Mouse (Mus musculus): ENCODE measurements around the gene Ptprg. TPM values are rescaled to one million over a fixed set of nuclear protein-coding genes. Genes with fewer than 3 reads are reported as not detected.

Gene Ptprg
- polyA plus RNA-seq, 1 experiment from 2014 or later: 15.8 TPM

DNA sequence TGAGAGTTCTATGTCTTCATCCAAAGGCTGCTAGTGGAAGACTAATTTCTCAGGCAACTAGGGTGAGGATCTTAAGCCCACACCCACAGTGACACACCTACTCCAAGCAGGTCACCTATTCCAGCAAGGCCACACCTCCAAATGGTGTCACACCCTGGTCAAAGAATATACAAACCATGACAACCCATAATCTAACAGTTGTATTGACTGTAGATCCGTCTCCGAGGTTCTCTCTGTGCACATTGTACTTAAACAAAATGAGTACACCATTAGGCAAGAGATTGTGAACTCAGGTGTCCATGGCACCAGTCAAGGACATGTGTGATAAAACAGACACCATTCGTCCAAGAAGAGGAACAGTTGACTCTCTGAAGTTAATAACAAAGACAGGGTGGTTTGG lies 596.2 kb downstream of the Ptprg start:
- Histone ChIP-seq H3K4me1 (ENCODE audit: control insufficient read depth in 2 of 2, insufficient read depth in 2 of 2, low read length in 2 of 2) (peaks cover 0 to under 1% of the 10 kb centered on the region in 2 experiments; a peak in 1 of 4 replicates), H3K27ac (replicated peaks in 1 of 2; ENCODE audit: control insufficient read depth in 1 of 2, insufficient read depth in 1 of 2, low read depth in 2 of 2, low read length in 2 of 2) (no peak overlapping the region), H3K36me3 (ENCODE audit: control insufficient read depth, insufficient read depth, low read length) (0 out of 2 replicates have a peak, but pooled peaks cover under 1% of the 10 kb centered on the region), H3K9me3 (ENCODE audit: control insufficient read depth, low read length) (no peaks in the 10 kb centered on the region), H3K4me2 (ENCODE audit: low read length) (no peak overlapping the region), H3K27me3 (ENCODE audit: control insufficient read depth, insufficient read depth, low read length) (no peaks in the 10 kb centered on the region), H3K4me3 (ENCODE audit: control insufficient read depth in 1 of 2, insufficient read depth in 1 of 2, low read depth in 1 of 2, low read length in 2 of 2) (no peak overlapping the region), H3K9ac (ENCODE audit: low read length) (no peak overlapping the region)
- WGBS: 84% methylated on average over 3 of the region's 3 CpGs
- no peak for ATAC-seq (ENCODE audit: insufficient number of reproducible peaks, insufficient read depth, low FRiP score, low read depth)

- Histone ChIP-seq H3K36me3 (ENCODE audit: control insufficient read depth, insufficient read depth, low read length) (0 out of 2 replicates have a peak, but pooled peaks cover 3% of the 10 kb centered on the region), H3K4me1 (ENCODE audit: control insufficient read depth in 2 of 2, insufficient read depth in 2 of 2, low read length in 2 of 2) (peaks cover 0 to 3% of the 10 kb centered on the region in 2 experiments; a peak in 1 of 4 replicates), H3K4me3 (ENCODE audit: control insufficient read depth in 1 of 2, insufficient read depth in 1 of 2, low read depth in 1 of 2, low read length in 2 of 2) (no peak overlapping the region), H3K4me2 (ENCODE audit: low read length) (no peak overlapping the region), H3K9me3 (ENCODE audit: control insufficient read depth, low read length) (no peaks in the 10 kb centered on the region), H3K9ac (ENCODE audit: low read length) (no peak overlapping the region), H3K27ac (replicated peaks in 1 of 2; ENCODE audit: control insufficient read depth in 1 of 2, insufficient read depth in 1 of 2, low read depth in 2 of 2, low read length in 2 of 2) (no peak overlapping the region), H3K27me3 (ENCODE audit: control insufficient read depth, insufficient read depth, low read length) (no peaks in the 10 kb centered on the region)
- 31% methylated on average over 3 of the region's 3 CpGs for WGBS
- no peak for ATAC-seq (ENCODE audit: insufficient number of reproducible peaks, insufficient read depth, low FRiP score, low read depth)
Observed at GRCm38 (mm10) chr14:12151927-12152326, 598.6 kb downstream of the Ptprg start.

DNA sequence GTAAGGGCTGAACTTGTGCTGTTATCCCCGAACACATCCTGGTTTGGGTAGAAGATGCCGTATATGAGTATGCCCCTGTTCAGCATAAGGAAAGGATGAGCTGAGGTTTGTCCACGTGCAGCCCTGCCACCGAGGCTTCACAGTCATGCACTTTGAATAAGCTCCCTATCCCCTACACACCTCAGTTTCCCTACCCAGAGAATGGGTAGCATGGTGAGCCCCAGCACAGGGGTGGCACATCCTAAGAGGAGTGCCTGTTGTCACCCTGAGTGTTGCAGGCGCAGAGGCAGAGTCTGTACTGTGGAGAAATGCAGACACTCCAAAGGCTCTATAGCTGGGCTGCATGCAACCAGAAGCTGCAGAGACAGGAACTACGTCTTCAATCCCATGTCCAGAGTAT lies 599.4 kb downstream of the Ptprg start:
- ATAC-seq (ENCODE audit: insufficient number of reproducible peaks, insufficient read depth, low FRiP score, low read depth): no peak
- Histone ChIP-seq H3K4me1 (ENCODE audit: control insufficient read depth in 2 of 2, insufficient read depth in 2 of 2, low read length in 2 of 2) (peaks cover 2 to 5% of the 10 kb centered on the region in 2 experiments; a peak in 1 of 4 replicates), H3K36me3 (ENCODE audit: control insufficient read depth, insufficient read depth, low read length) (0 out of 2 replicates have a peak, but pooled peaks cover 3% of the 10 kb centered on the region), H3K4me2 (ENCODE audit: low read length) (no peak overlapping the region), H3K9me3 (ENCODE audit: control insufficient read depth, low read length) (no peaks in the 10 kb centered on the region), H3K9ac (ENCODE audit: low read length) (no peak overlapping the region), H3K27me3 (ENCODE audit: control insufficient read depth, insufficient read depth, low read length) (no peaks in the 10 kb centered on the region), H3K4me3 (ENCODE audit: control insufficient read depth in 1 of 2, insufficient read depth in 1 of 2, low read depth in 1 of 2, low read length in 2 of 2) (no peak overlapping the region), H3K27ac (replicated peaks in 1 of 2; ENCODE audit: control insufficient read depth in 1 of 2, insufficient read depth in 1 of 2, low read depth in 2 of 2, low read length in 2 of 2) (no peak overlapping the region)
- 91% methylated on average over 6 of the region's 6 CpGs for WGBS

- H3K27me3 ChIP-seq (ENCODE audit: control insufficient read depth, insufficient read depth, low read length): no peaks in the 10 kb centered on the region
- WGBS: 82% methylated on average over 13 of the region's 13 CpGs
- H3K36me3 ChIP-seq (ENCODE audit: control insufficient read depth, insufficient read depth, low read length): 0 out of 2 replicates have a peak, but pooled peaks cover 3% of the 10 kb centered on the region
- no peak overlapping the region for H3K27ac ChIP-seq (replicated peaks in 1 of 2; ENCODE audit: control insufficient read depth in 1 of 2, insufficient read depth in 1 of 2, low read depth in 2 of 2, low read length in 2 of 2)
- peaks cover 2 to 5% of the 10 kb centered on the region in 2 experiments; a peak in 1 of 4 replicates for H3K4me1 ChIP-seq (ENCODE audit: control insufficient read depth in 2 of 2, insufficient read depth in 2 of 2, low read length in 2 of 2)
- no peak overlapping the region for H3K4me3 ChIP-seq (ENCODE audit: control insufficient read depth in 1 of 2, insufficient read depth in 1 of 2, low read depth in 1 of 2, low read length in 2 of 2)
- H3K9ac ChIP-seq (ENCODE audit: low read length): no peak overlapping the region
- no peaks in the 10 kb centered on the region for H3K9me3 ChIP-seq (ENCODE audit: control insufficient read depth, low read length)
- ATAC-seq (ENCODE audit: insufficient number of reproducible peaks, insufficient read depth, low FRiP score, low read depth): no peak
- no peak overlapping the region for H3K4me2 ChIP-seq (ENCODE audit: low read length)
Observed at GRCm38 (mm10) chr14:12153599-12153998, 600.3 kb downstream of the Ptprg start.

- Histone ChIP-seq H3K4me2 (ENCODE audit: low read length) (no peak overlapping the region), H3K36me3 (ENCODE audit: control insufficient read depth, insufficient read depth, low read length) (no peaks in the 10 kb centered on the region), H3K9ac (ENCODE audit: low read length) (no peak overlapping the region), H3K9me3 (ENCODE audit: control insufficient read depth, low read length) (no peaks in the 10 kb centered on the region), H3K4me3 (ENCODE audit: control insufficient read depth in 1 of 2, insufficient read depth in 1 of 2, low read depth in 1 of 2, low read length in 2 of 2) (no peak overlapping the region), H3K27me3 (ENCODE audit: control insufficient read depth, insufficient read depth, low read length) (no peaks in the 10 kb centered on the region), H3K27ac (replicated peaks in 1 of 2; ENCODE audit: control insufficient read depth in 1 of 2, insufficient read depth in 1 of 2, low read depth in 2 of 2, low read length in 2 of 2) (no peak overlapping the region), H3K4me1 (ENCODE audit: control insufficient read depth in 2 of 2, insufficient read depth in 2 of 2, low read length in 2 of 2) (peaks cover 2% of the 10 kb centered on the region in 2 experiments; a peak in 1 of 4 replicates)
- WGBS: 81% methylated on average over 14 of the region's 14 CpGs
- ATAC-seq (ENCODE audit: insufficient number of reproducible peaks, insufficient read depth, low FRiP score, low read depth): no peak
Observed at GRCm38 (mm10) chr14:12161738-12162310, 608.5 kb downstream of the Ptprg start.

GRCm38 (mm10) chr14:12162331-12162854 lies 609.1 kb downstream of the Ptprg start:
- Histone ChIP-seq H3K4me1 (ENCODE audit: control insufficient read depth in 2 of 2, insufficient read depth in 2 of 2, low read length in 2 of 2) (no peaks in the 10 kb centered on the region), H3K27me3 (ENCODE audit: control insufficient read depth, insufficient read depth, low read length) (no peaks in the 10 kb centered on the region), H3K36me3 (ENCODE audit: control insufficient read depth, insufficient read depth, low read length) (no peaks in the 10 kb centered on the region), H3K4me2 (ENCODE audit: low read length) (no peak overlapping the region), H3K4me3 (ENCODE audit: control insufficient read depth in 1 of 2, insufficient read depth in 1 of 2, low read depth in 1 of 2, low read length in 2 of 2) (no peak overlapping the region), H3K9me3 (ENCODE audit: control insufficient read depth, low read length) (no peaks in the 10 kb centered on the region), H3K9ac (ENCODE audit: low read length) (no peak overlapping the region), H3K27ac (replicated peaks in 1 of 2; ENCODE audit: control insufficient read depth in 1 of 2, insufficient read depth in 1 of 2, low read depth in 2 of 2, low read length in 2 of 2) (no peak overlapping the region)
- WGBS: 78% methylated on average over 5 of the region's 5 CpGs
- no peak for ATAC-seq (ENCODE audit: insufficient number of reproducible peaks, insufficient read depth, low FRiP score, low read depth)

DNA sequence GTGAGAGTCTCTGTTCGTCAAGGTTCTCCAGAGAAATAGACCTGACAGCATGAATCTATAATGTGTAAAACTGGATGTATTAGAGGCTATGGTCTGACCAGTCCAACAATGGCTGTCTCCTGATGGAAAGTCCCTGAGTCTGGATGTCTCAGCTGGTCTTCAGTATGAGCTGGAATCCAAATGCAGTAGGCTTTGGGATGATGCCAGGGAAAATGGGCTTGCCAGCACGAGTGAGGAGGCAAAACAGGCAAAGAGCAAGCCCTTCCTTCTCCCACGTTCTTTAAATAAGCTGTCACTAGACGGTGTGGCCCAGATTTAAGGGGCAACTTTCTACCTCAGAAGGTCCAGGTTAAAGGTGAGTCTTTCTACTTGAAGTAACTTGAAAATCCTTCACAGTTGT lies 609.9 kb downstream of the Ptprg start:
- no peak for ATAC-seq (ENCODE audit: insufficient number of reproducible peaks, insufficient read depth, low FRiP score, low read depth)
- Histone ChIP-seq H3K4me1 (ENCODE audit: control insufficient read depth in 2 of 2, insufficient read depth in 2 of 2, low read length in 2 of 2) (no peaks in the 10 kb centered on the region), H3K4me2 (ENCODE audit: low read length) (no peak overlapping the region), H3K9me3 (ENCODE audit: control insufficient read depth, low read length) (no peaks in the 10 kb centered on the region), H3K27me3 (ENCODE audit: control insufficient read depth, insufficient read depth, low read length) (no peaks in the 10 kb centered on the region), H3K4me3 (ENCODE audit: control insufficient read depth in 1 of 2, insufficient read depth in 1 of 2, low read depth in 1 of 2, low read length in 2 of 2) (no peak overlapping the region), H3K9ac (ENCODE audit: low read length) (no peak overlapping the region), H3K36me3 (ENCODE audit: control insufficient read depth, insufficient read depth, low read length) (no peaks in the 10 kb centered on the region), H3K27ac (replicated peaks in 1 of 2; ENCODE audit: control insufficient read depth in 1 of 2, insufficient read depth in 1 of 2, low read depth in 2 of 2, low read length in 2 of 2) (no peak overlapping the region)
- 72% methylated on average over 4 of the region's 4 CpGs for WGBS

DNA sequence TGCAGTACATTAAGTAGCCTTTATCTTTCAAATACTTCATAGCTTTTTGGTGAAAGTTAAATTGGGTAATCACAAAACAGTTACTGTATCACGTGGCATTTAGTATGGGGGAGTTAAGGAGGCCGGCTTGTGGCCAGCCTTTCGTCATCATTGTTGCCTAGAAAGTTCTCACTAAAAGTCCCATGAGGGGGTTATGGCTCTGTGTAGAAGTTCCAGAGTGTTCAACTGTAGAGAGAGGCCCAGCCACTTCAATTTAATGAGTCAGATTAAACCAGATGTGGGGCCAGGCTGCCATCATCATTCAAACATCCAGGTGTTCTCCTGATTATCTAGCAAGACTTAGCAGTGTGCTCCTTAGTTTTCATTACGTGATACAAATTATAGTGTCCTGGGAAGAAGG lies 613.9 kb downstream of the Ptprg start:
- H3K9ac ChIP-seq (ENCODE audit: low read length): no peak overlapping the region
- ATAC-seq (ENCODE audit: insufficient number of reproducible peaks, insufficient read depth, low FRiP score, low read depth): no peak
- no peaks in the 10 kb centered on the region for H3K9me3 ChIP-seq (ENCODE audit: control insufficient read depth, low read length)
- no peak overlapping the region for H3K4me2 ChIP-seq (ENCODE audit: low read length)
- H3K27me3 ChIP-seq (ENCODE audit: control insufficient read depth, insufficient read depth, low read length): no peaks in the 10 kb centered on the region
- H3K4me1 ChIP-seq (ENCODE audit: control insufficient read depth in 2 of 2, insufficient read depth in 2 of 2, low read length in 2 of 2): no peaks in the 10 kb centered on the region; a peak in 1 of 4 replicates
- 73% methylated on average over 4 of the region's 4 CpGs for WGBS
- no peaks in the 10 kb centered on the region for H3K36me3 ChIP-seq (ENCODE audit: control insufficient read depth, insufficient read depth, low read length)
- no peak overlapping the region for H3K4me3 ChIP-seq (ENCODE audit: control insufficient read depth in 1 of 2, insufficient read depth in 1 of 2, low read depth in 1 of 2, low read length in 2 of 2)
- no peak overlapping the region for H3K27ac ChIP-seq (replicated peaks in 1 of 2; ENCODE audit: control insufficient read depth in 1 of 2, insufficient read depth in 1 of 2, low read depth in 2 of 2, low read length in 2 of 2)
